Mouse (Mus musculus): ENCODE measurements around the gene Cntnap5c.

DNA sequence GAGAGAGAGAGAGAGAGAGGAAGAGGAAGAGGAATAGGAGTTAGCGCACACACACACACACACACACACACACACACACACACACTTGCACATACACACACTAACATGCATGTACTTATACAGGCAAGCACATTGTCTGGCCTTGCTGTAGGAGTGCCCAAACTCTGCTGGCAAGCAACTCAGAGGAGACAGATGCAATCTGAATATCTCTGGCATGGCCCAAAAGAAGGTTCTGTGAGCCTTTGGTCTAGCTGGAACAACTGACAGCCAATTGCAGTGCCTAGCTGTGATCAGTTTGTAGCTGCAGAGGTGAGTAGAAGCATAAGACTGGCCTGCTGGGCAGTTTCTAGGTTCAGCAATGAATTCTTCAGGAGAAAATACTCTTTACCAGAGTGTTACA is 313.3 kb downstream of the Cntnap5c start:
- TF ChIP-seq POLR2A (IDR thresholded peaks at IDR 0.05; ENCODE audit: borderline replicate concordance, insufficient read depth, low read length): no peak
- TF ChIP-seq CTCF (IDR thresholded peaks at IDR 0.05; ENCODE audit: borderline replicate concordance, insufficient read depth, low read depth, low read length): no peak

All from cerebellum, adult 2 months (tissue).